Mouse (Mus musculus) ovary, postnatal 10 days (tissue): ENCODE results near the gene Elfn2.

Experiments
- DNase-seq: peaks from one replicate; pipeline ENCODE4 v3.0.0; 2022; ENCODE audit warnings: low spot score

The Elfn2 gene

DNA sequence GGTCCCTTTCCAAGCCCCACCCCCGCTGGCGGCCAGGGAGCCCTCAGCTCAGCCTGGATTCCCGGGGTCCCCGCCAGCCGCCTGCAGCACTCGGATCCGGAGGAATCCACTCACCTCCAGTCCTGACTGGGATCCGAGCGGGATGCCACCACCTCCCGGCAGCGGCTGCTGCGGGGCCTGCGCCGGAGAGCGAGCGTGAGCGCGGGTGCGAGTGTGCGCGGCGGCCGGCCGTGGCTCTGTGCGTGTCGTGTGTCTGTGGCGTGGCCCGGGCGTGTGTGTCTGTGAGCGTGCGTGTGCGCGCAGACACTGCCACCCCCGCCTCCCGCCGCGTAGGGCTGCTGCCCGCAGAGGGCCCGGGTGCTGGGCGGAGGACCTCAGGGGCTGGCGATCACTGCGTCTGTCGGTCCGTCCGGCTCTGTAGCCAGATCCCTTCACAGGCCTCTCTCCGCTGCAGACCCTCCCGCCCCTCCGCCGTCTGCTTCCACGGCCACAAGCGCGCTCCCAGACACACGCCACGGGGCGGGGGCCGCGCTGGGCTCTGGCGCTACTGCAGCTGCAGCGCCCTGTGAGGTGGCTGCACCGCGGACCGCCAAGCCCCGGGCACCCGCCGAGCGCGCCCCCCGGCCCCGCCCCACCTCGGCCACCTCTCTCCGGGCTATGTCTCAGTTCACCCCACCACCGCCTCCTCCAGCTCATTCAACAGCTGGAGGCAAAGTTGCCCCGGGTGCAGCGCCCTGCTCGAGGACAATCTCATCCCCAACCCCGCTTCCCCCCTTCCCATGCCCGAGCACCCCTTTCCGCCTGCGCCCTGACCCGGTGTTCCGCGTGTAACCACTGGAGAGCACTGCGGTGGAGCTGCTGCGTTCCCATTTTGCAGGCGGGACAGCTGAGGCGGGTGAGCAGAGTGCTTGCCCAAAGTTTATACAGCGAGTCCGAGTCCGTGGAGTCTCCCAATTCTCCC lies at the start of gene Elfn2:
Gene Elfn2 (minus strand): TSS at position 482 of the 961 bp plus-strand sequence.
- no peak for DNase-seq

DNA sequence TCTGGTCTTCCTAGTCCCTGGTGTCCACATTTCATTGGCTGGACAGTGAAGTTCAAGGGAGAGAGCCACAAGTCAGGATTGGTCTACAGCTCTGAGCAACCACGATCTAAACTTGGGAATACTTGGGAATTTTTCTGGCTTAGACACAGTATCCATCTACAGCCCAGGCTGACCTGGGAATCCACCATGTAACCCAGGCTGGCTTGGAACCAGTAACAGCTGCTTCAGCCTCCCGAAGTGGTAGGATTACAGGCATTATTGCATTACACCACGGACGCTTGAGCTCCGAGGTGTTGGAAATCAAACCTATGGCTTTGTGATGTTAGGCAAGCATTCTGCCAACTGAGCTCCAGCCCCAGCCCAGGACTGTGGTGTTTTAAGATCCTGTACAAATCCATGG lies 45.1 kb upstream of the Elfn2 start:
- DNase-seq = no peak

GRCm38 (mm10) chr15:78763210-78763609 lies 44.6 kb upstream of the Elfn2 start:
- no peak for DNase-seq

- no peak for DNase-seq
These were observed 42.5 kb upstream of the Elfn2 start for GRCm38 (mm10) chr15:78761112-78761511.

GRCm38 (mm10) chr15:78758132-78758531 lies 39.6 kb upstream of the Elfn2 start:
- DNase-seq = no peak

DNA sequence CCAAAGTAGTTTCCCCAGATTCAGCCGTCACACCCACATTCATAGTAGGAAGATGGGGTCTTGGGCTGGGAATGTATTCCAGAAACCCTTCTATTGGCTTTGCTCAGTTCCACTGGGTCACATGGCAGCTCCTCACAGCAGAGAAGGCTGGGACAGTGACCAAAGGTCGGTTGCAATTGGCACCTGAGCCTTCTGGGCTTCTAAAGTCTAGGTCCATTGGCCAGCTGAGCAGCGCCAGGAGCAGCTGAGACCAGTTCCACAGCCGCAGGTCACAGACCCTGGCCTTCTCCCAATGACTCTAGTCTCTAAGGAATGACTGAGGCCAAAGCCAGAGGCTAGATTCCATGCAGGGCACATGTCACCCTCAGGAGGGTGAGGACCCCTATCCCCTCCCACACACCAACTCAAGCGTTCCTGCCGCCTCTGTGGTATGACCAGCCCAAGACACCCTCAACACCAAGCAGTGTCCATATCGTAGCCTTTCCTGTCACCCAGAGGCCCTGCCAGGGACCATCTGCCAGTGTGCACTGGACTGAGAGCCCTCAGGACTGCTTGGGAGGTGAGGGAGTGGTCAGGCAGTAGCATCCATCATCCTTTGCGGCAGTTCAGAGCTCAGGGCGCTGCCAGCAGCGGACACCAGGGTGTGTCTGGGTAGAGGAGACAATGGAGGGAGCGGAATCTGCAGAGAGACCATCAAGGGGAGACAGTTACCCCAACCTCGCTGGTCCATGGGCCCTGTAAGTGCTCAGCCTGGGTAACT lies 37.6 kb upstream of the Elfn2 start:
- DNase-seq = no peak

DNA sequence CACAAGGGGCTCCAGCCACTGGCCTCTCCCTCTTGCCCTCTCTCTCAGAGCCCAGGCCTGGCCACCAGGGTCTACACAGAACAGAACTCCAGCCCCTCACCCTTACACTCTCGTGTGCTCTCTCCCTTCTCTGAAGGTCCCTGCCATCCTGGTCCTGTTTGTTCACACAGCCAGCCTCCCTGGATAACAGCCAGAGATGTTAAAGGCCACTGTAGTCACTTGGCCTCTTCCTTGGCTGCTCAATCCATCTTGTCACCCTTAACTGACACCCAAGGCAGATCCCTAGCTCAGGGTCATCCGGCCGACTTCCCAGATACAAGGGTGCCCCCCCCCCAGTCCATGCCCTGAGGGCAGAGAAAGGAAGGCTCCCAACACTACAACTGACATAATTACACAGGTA lies 36.7 kb upstream of the Elfn2 start:
- DNase-seq = no peak

- DNase-seq = no peak
These were observed 35.6 kb upstream of the Elfn2 start for GRCm38 (mm10) chr15:78754144-78754543.

DNA sequence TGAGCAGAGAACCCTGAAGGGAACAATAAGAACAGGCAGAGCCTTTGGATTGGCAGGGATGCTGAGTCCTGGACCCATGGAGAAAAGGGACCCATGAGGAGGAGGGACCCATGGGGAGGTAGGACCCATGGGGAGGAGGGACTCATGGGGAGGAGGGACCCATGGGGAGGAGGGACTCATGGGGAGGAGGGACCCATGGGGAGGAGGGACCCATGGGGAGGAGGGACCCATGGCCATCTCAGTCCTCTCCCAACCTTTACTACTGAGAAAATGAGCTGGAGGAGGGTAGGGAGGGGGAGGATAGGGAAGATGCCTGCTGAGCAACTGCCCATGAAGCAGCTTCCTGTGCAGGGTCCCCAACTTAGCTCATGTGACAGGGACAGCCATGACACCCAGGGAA lies 34.4 kb upstream of the Elfn2 start:
- DNase-seq = no peak

GRCm38 (mm10) chr15:78750608-78751350 lies 32.2 kb upstream of the Elfn2 start:
- DNase-seq = no peak

GRCm38 (mm10) chr15:78749855-78750254 lies 31.3 kb upstream of the Elfn2 start:
- DNase-seq = no peak

GRCm38 (mm10) chr15:78744206-78744605 lies 25.6 kb upstream of the Elfn2 start:
- peak; percentile 73 for DNase-seq

DNA sequence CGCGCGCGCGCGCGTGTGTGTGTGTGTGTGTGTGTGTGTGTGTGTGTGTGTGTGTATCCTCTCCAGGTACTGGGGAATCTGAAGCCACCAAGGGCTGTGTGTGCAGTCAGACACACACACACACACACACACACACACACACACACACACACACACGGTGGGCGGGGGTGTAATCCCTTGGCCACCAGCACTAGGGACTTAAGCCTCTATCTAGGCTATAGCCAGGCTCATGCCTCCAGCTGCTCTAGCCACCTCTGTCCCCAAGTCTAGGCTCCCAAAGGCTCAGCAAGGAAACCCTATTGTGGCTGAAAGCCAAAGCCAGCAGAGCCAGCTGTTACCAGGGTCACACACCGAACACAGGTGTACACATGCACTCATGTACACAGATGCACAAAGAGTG lies 24.3 kb upstream of the Elfn2 start:
- no peak for DNase-seq

DNA sequence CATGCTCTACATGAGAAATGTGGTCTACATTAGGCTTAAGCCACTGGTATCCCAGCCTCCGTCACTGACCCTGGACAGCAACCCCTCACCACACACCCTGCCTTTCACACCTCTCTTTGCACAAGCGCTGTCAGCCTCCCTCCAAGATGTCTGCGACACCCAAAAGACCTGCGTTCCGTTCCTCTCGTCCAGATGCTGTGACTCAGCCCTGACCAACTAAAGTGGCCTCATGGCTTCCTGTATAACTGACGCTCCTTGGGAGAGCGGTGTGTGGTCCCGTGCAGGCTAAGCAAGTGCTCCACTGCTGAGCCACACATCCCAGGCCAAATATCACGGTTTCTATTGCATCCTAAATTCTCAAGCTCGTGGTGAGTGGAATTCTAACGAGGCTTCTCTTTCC lies 22.1 kb upstream of the Elfn2 start:
- DNase-seq = no peak

DNA sequence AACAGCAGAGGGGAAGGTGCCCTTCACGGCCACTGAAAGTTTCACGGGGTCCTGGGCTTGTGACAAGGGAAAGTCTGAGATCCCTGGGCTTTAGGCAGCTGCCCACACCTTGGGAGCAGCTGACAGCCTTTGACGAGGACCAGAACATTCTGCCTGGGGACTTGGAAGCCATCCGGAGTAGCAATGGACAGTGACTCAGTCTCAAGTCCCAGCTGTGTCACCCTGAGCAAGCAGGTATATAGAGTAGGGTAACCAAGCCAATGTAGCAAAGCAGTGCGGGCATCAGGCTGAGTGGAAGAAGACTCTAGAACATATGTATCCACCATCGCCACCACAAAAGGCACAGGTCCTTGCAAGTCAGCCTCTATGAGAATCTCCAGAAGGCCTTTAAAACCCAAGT lies 18.6 kb upstream of the Elfn2 start:
- no peak for DNase-seq

DNA sequence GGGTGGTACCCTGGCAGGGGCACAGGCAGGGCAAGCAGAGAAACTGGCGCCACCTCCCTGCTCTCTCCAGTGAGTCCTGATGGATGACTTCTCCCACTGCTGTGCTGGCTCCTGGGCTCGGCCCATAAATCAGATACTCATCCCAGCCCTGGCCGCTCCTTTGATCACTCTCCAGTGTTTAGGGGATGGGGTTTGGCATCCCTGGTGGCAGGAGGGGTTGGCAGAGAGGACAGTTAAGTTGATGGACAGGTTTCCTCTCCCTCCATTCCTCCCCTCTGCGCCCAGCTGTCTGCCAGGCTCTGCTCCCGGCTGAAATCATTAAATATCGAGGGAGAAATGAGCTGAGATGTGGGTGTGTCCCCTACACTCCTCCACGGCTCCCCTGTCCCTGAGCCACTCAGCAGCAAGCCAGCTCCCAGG lies 18.1 kb upstream of the Elfn2 start:
- no peak for DNase-seq

DNA sequence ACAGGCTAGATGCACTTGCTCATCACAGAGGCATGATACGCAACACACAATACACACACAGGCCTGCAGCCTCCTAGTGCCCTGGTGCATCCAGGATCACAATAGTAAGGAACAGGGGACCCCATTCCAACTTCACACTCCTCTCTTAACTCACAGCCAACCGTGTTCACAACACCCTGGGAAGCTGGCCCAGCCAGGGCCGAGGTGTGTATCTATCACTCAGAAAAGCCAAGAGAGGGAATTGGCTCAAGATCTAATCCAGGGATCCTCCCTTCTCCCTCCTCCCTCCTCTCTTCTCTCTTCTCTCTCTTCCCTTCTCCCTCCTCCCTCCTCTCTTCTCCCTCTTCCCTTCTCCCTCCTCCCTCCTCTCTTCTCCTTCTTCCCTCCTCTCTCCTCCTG lies 17.6 kb upstream of the Elfn2 start:
- DNase-seq = no peak

- no peak for DNase-seq
These were observed 17.0 kb upstream of the Elfn2 start for GRCm38 (mm10) chr15:78735431-78736180.

DNA sequence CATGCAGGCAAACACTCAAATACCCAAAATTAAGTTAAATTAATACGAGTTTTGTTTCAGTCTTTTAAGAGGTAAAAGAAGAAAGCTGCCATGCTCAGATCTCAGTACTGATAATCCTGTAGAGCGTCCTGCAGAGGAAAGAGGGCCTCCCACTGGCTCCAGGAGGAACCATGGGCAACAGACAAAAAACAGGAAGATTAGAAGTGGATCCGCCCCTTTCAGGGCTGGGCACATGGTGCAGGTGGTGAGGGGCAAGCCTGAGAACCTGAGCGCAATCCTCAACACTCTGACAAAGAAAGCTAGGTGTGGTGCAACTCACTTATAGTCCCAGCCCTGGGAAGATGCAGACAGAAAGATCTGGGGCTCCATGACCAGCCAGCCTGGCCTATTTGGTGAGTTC lies 13.3 kb upstream of the Elfn2 start:
- DNase-seq = no peak

- DNase-seq = no peak
These were observed 11.9 kb upstream of the Elfn2 start for GRCm38 (mm10) chr15:78730315-78731049.

DNA sequence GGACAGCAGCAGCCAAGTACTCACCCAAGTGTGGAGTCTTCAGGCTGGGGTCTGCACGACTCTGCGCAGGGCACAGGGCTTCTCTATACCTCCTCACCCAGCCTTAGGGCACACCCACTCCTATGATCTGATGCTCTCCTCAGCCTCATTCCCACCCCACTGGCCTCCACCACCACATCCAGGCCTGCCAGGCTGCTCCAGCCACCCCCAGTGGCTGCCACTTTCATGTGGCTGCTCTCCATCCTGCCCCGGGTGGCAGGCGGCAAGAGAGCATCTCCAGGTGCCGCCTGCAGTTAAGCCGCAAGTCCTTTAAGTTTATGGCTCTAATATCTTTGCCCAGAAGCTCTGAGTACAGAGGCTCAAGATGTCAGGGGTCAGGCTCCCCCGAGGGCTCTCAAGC lies 8.1 kb upstream of the Elfn2 start:
- no peak for DNase-seq
